Mouse (Mus musculus) liver, adult 2 months (tissue): ENCODE data around the gene Dhh. TPM values are rescaled to one million over a fixed set of nuclear protein-coding genes. Genes with fewer than 3 reads are reported as not detected.

ENCODE experiments used
- DNase-seq: peaks from one replicate; pipeline ENCODE4 v3.0.0-alpha.2; 2011; ENCODE audit warnings: low read depth, low spot score; ENCODE audit errors: extremely low read depth
- H3K27ac ChIP-seq: fragments of 200-500 bp; replicated peaks from 2 replicates; pipeline ENCODE4 v1.5.1; 2012; ENCODE audit warnings: low read depth, mild to moderate bottlenecking, control low read depth, inconsistent platforms, low read length; ENCODE audit not compliant: insufficient read depth
- H3K27me3 ChIP-seq: fragments of 200-500 bp; 2 replicates; pipeline ENCODE4 v1.6.1; 2012; ENCODE audit warnings: mild to moderate bottlenecking, moderate library complexity, low read length, inconsistent platforms; ENCODE audit not compliant: control insufficient read depth, insufficient read depth
- H3K36me3 ChIP-seq: fragments of 200-500 bp; 2 replicates; pipeline ENCODE4 v1.6.1; 2012; ENCODE audit warnings: low read length, inconsistent platforms; ENCODE audit not compliant: control insufficient read depth, insufficient read depth
- H3K4me1 ChIP-seq: fragments of 200-500 bp; 2 replicates; pipeline ENCODE4 v1.6.1; 2011; ENCODE audit warnings: low read length; ENCODE audit not compliant: control insufficient read depth, insufficient read depth
- H3K4me3 ChIP-seq: fragments of 200-500 bp; 2 replicates; pipeline ENCODE4 v1.5.1; 2011; ENCODE audit warnings: low read depth, mild to moderate bottlenecking, control low read depth, low read length, moderate library complexity; ENCODE audit not compliant: insufficient read depth
- H3K79me2 ChIP-seq: fragments of 200-500 bp; 2 replicates; pipeline ENCODE4 v1.6.1; 2012; ENCODE audit warnings: inconsistent platforms, mild to moderate bottlenecking, low read length, moderate library complexity; ENCODE audit not compliant: control insufficient read depth, insufficient read depth
- H3K9ac ChIP-seq: fragments of 200-500 bp; 2 replicates; pipeline ENCODE4 v1.6.1; 2012; ENCODE audit warnings: low read depth, mild to moderate bottlenecking, control low read depth, inconsistent platforms, low read length
- CTCF ChIP-seq: fragments of 200-500 bp; IDR thresholded peaks from 2 replicates; pipeline ENCODE4 v1.5.1; 2011; ENCODE audit warnings: low read depth, low read length, control low read depth
- POLR2A ChIP-seq: fragments of 200-500 bp; IDR thresholded peaks from 2 replicates; pipeline ENCODE4 v1.6.1; 2011; ENCODE audit warnings: low read length, control low read depth; ENCODE audit not compliant: insufficient read depth; ENCODE audit errors: extremely low read depth
- WGBS: fragments of 180-500 bp; shearing (Covaris S2); methylation state at CpG from one replicate; pipeline ENCODE4 v1.1.7; 2018; 5-methylcytosine and 5-hydroxymethylcytosine counted together
- polyA plus RNA-seq: library from polyadenylated mRNA; depleted of rRNA; stranded (reverse); fragments of >200 nt; gene quantifications from 2 replicates; pipeline ENCODE4 v1.2.3, GENCODE M21; 2012
- total RNA-seq: library from RNA; depleted of rRNA; stranded (reverse); fragments of >200 nt; gene quantifications from 2 replicates; pipeline ENCODE4 v1.2.3, GENCODE M21; 2014

Dhh gene
- total and polyA plus RNA-seq, 2 experiments = under 0.01 to 0.18 TPM

GRCm38 (mm10) chr15:98852733-98853132 is 45.6 kb downstream of the Dhh start:
- Histone ChIP-seq H3K4me3 (no peak overlapping the region), H3K27ac (no peak overlapping the region), H3K79me2 (peaks cover 27% of the 10 kb centered on the region), H3K9ac (no peak overlapping the region), H3K4me1 (no peaks in the 10 kb centered on the region), H3K27me3 (no peaks in the 10 kb centered on the region), H3K36me3 (peaks cover 55% of the 10 kb centered on the region)
- no peak for TF ChIP-seq CTCF
- no peak for TF ChIP-seq POLR2A
- DNase-seq = no peak
- WGBS = 86% methylated on average over 9 of the region's 9 CpGs

GRCm38 (mm10) chr15:98852071-98852470 is 46.3 kb downstream of the Dhh start:
- no peaks in the 10 kb centered on the region for H3K4me1 ChIP-seq
- no peak overlapping the region for H3K27ac ChIP-seq
- DNase-seq = no peak
- H3K9ac ChIP-seq = no peak overlapping the region
- no peaks in the 10 kb centered on the region for H3K27me3 ChIP-seq
- no peak overlapping the region for H3K4me3 ChIP-seq
- H3K36me3 ChIP-seq = peaks cover 54% of the 10 kb centered on the region
- H3K79me2 ChIP-seq = peaks cover 26% of the 10 kb centered on the region
- 97% methylated on average over 9 of the region's 9 CpGs for WGBS
- TF ChIP-seq CTCF = no peak

- TF ChIP-seq CTCF (no peak), POLR2A (no peak)
- H3K9ac ChIP-seq = no peak overlapping the region
- DNase-seq = no peak
- no peaks in the 10 kb centered on the region for H3K4me1 ChIP-seq
- H3K4me3 ChIP-seq = no peak overlapping the region
- WGBS = 89% methylated on average over 21 of the region's 21 CpGs
- H3K27me3 ChIP-seq = no peaks in the 10 kb centered on the region
- H3K27ac ChIP-seq = no peak overlapping the region
- peaks cover 54% of the 10 kb centered on the region for H3K36me3 ChIP-seq
- peaks cover 26% of the 10 kb centered on the region for H3K79me2 ChIP-seq
Measured at GRCm38 (mm10) chr15:98851229-98851818, 47.0 kb downstream of the Dhh start.

GRCm38 (mm10) chr15:98850668-98851067 is 47.7 kb downstream of the Dhh start:
- TF ChIP-seq CTCF = no peak
- no peak for TF ChIP-seq POLR2A
- Histone ChIP-seq H3K79me2 (peaks cover 22% of the 10 kb centered on the region), H3K4me1 (no peaks in the 10 kb centered on the region), H3K27ac (no peak overlapping the region), H3K9ac (no peak overlapping the region), H3K27me3 (no peaks in the 10 kb centered on the region), H3K36me3 (peaks cover 56% of the 10 kb centered on the region), H3K4me3 (no peak overlapping the region)
- WGBS = 73% methylated on average over 14 of the region's 14 CpGs
- DNase-seq = no peak

- Histone ChIP-seq H3K9ac (no peak overlapping the region), H3K27me3 (no peaks in the 10 kb centered on the region), H3K27ac (no peak overlapping the region), H3K36me3 (peaks cover 53% of the 10 kb centered on the region), H3K79me2 (peaks cover 17% of the 10 kb centered on the region), H3K4me1 (no peaks in the 10 kb centered on the region), H3K4me3 (no peak overlapping the region)
- no peak for DNase-seq
- TF ChIP-seq POLR2A = no peak
- TF ChIP-seq CTCF = no peak
- WGBS = 88% methylated on average over 16 of the region's 16 CpGs
Measured at GRCm38 (mm10) chr15:98849956-98850600, 48.3 kb downstream of the Dhh start.

GRCm38 (mm10) chr15:98849165-98849564 is 49.2 kb downstream of the Dhh start:
- Histone ChIP-seq H3K27ac (no peak overlapping the region), H3K79me2 (peaks cover 14% of the 10 kb centered on the region), H3K9ac (no peak overlapping the region), H3K36me3 (peaks cover 51% of the 10 kb centered on the region), H3K27me3 (no peaks in the 10 kb centered on the region), H3K4me3 (no peak overlapping the region), H3K4me1 (no peaks in the 10 kb centered on the region)
- DNase-seq = no peak
- TF ChIP-seq CTCF (no peak), POLR2A (no peak)
- 97% methylated on average over 11 of the region's 11 CpGs for WGBS
